Mouse (Mus musculus): ENCODE measurements at regions not wholly inside any gene's neighbourhood (a gene's known extent, or its start where the extent isn't known, plus 50 kb on each side); places are given as distances from the start of the nearest gene placed in this dataset.

DNA sequence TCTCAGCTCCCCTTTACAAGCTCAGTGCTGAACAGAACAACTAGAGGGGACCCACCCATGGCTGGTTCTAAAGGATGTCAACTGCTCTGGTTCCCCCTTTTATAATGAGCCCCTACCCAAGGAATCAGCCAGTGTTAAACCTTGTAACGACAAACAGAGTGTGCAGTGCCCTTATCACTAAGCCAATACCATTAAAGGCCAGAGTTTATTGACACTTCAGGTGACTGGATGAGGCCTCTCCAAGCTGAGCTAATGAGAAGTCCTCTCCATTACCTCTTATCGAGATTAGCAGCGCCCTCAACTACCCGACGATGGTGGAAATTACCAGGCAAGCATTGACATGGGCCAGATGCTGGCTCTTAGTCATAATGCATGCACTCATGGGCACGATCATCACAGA lies 570.8 kb downstream of the Gm826 start:
- TF ChIP-seq POLR2A (IDR thresholded peaks at IDR 0.05; ENCODE audit: extremely low read depth, insufficient read depth, low read length) (no peak), CTCF (IDR thresholded peaks at IDR 0.05; ENCODE audit: extremely low read depth, insufficient read depth, low read length) (no peak)

Data from cortical plate, adult 2 months (tissue).